Mouse (Mus musculus) heart, postnatal 36 days (tissue): Measurements from ENCODE around the gene Adgre1. TPM values are rescaled to one million over a fixed set of nuclear protein-coding genes. Genes with fewer than 3 reads are reported as not detected.

Source experiments
- total RNA-seq, 2 experiments: library from RNA; stranded (reverse); gene quantifications; 2 replicates each; pipeline ENCODE4 v1.2.3; 2021

Gene Adgre1
- total RNA-seq, 2 experiments from 2014 or later, result 7.1 to 14.5 TPM

Other genes with a start within 250 kb of the Adgre1 start
- gene Cd70, start 208.9 kb upstream of the Adgre1 start, total RNA-seq, result not detected
- gene Tnfsf14, start 164.5 kb upstream of the Adgre1 start, total RNA-seq, result not detected
- 10 to 100 TPM; 96.2 to 97.5 TPM for gene C3, start 130.6 kb upstream of the Adgre1 start, total RNA-seq
- 10 to 100 TPM; 32.0 to 32.1 TPM for gene Gpr108, start 110.2 kb upstream of the Adgre1 start, total RNA-seq
- gene Trip10, start 109.2 kb upstream of the Adgre1 start, total RNA-seq, result 100 to 1,000 TPM; 113 to 124 TPM
- gene Vav1, start 79.6 kb upstream of the Adgre1 start, total RNA-seq, result 1 to 10 TPM; 1.4 to 2.5 TPM
- gene Vmn2r120, start 186.8 kb downstream of the Adgre1 start, total RNA-seq, result under 1 TPM in 1 of 2 experiments, not detected in 1; 0.03 TPM